39 mouse cellular contexts compared by ENCODE assay signal in the genomic region with DNA sequence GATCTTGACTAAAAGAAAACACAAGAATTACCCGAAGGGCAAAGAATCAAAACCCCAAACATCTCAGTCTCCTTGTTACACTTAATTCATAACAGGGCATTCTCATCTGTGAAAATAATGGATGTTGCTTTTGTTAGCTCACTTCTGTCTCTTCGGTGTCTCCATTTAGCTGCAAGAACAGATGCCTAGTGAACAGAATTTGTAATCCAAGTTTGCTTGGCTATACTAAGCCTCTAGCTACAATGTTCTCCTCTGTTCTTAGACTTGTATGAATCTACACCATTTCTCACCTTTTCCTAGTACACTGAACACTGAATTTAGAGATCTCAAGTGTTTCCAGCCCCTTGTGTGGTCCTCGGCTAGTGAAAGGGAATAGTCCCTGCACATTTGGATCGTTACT. TPM values are rescaled to one million over a fixed set of nuclear protein-coding genes. Genes with fewer than 3 reads are reported as not detected.
"Had no signal": no experiment of that assay in that cellular context is flagged by ENCODE, and none has a peak within 500 bp of the region (broad histone marks: within the 10 kb centered on the region; RNA-seq: fewer than 3 reads in every experiment).

No protein-coding gene starts in this region.

- H3K9me3 ChIP-seq: heart, embryonic 13.5 days; heart, embryonic 15.5 days; hindbrain, embryonic 10.5 days; hindbrain, embryonic 12.5 days; intestine, embryonic 15.5 days; limb, embryonic 10.5 days; limb, embryonic 12.5 days; liver, embryonic 13.5 days; liver, embryonic 15.5 days had no signal

- H3K4me3 ChIP-seq: heart, adult 2 months; heart, embryonic 13.5 days; heart, embryonic 15.5 days; hindbrain, embryonic 10.5 days; hindbrain, embryonic 12.5 days; intestine, embryonic 15.5 days; layer of hippocampus, adult 2 months; limb, embryonic 10.5 days; limb, embryonic 12.5 days; liver, embryonic 13.5 days; liver, embryonic 15.5 days had no signal

- H3K9ac ChIP-seq: heart, embryonic 13.5 days; heart, embryonic 15.5 days; hindbrain, embryonic 12.5 days; hindbrain, embryonic 14.5 days; intestine, embryonic 15.5 days; limb, embryonic 12.5 days; liver, embryonic 13.5 days; liver, embryonic 15.5 days; liver, postnatal 0 days had no signal

- H3K27me3 ChIP-seq: heart, embryonic 13.5 days; heart, embryonic 15.5 days; hindbrain, embryonic 12.5 days; intestine, embryonic 15.5 days; limb, embryonic 12.5 days; liver, embryonic 13.5 days; liver, embryonic 15.5 days had no signal

- ATAC-seq: hindbrain, embryonic 16.5 days; inflammation-experienced regulatory T-cells, adult 6 months; intestine, embryonic 15.5 days; intestine, postnatal 0 days; liver, postnatal 0 days had no signal

- DNase-seq: gastrocnemius, postnatal 14 days; gastrocnemius, postnatal 36 days; heart, adult 11 months; heart, adult 2 months; heart, postnatal 4 days; kidney, adult 18-20 months; kidney, adult 8-10 months; kidney, postnatal 10 days; kidney, postnatal 25 days; kidney, postnatal 4 days; liver; liver, embryonic 13.5 days; liver, postnatal 0 days had no signal

- H3K27ac ChIP-seq: heart, adult 2 months; heart, embryonic 13.5 days; heart, embryonic 15.5 days; hindbrain, embryonic 10.5 days; hindbrain, embryonic 12.5 days; hindbrain, embryonic 14.5 days; intestine, embryonic 15.5 days; layer of hippocampus, adult 2 months; limb, embryonic 10.5 days; limb, embryonic 12.5 days; liver, embryonic 13.5 days; liver, embryonic 15.5 days had no signal

- H3K4me1 ChIP-seq: heart, embryonic 13.5 days; heart, embryonic 15.5 days; hindbrain, embryonic 10.5 days; hindbrain, embryonic 12.5 days; intestine, embryonic 15.5 days; limb, embryonic 10.5 days; limb, embryonic 12.5 days; liver, embryonic 13.5 days; liver, embryonic 15.5 days had no signal

- H3K4me2 ChIP-seq: heart, embryonic 11.5 days; heart, embryonic 13.5 days; heart, embryonic 15.5 days; hindbrain, embryonic 12.5 days; hindbrain, embryonic 14.5 days; intestine, embryonic 15.5 days; limb, embryonic 12.5 days; liver, embryonic 11.5 days; liver, embryonic 13.5 days; liver, embryonic 15.5 days had no signal

- H3K36me3 ChIP-seq: heart, embryonic 13.5 days; heart, embryonic 15.5 days; hindbrain, embryonic 10.5 days; hindbrain, embryonic 12.5 days; intestine, embryonic 15.5 days; limb, embryonic 10.5 days; limb, embryonic 12.5 days; liver, embryonic 13.5 days; liver, embryonic 15.5 days had no signal

RNA-seq across cellular contexts. Expression of gene Plscr5, which starts 50.8 kb away (rescaled TPM):
- total RNA-seq: gastrocnemius, adult 18-20 months; gastrocnemius, adult 8-10 months; gastrocnemius, postnatal 14 days; gastrocnemius, postnatal 36 days; heart, adult 2 months; heart, postnatal 25 days; heart, postnatal 4 days; layer of hippocampus, adult 2 months; layer of hippocampus, postnatal 25 days; left cerebral cortex, adult 18-20 months; left cerebral cortex, postnatal 25 days had no signal
- polyA plus RNA-seq: gonadal fat pad, adult 2 months; heart, adult 2 months; heart, embryonic 11.5 days; heart, embryonic 13.5 days; heart, embryonic 15.5 days; heart, postnatal 0 days; hindbrain, embryonic 10.5 days; hindbrain, embryonic 12.5 days; inflammation-experienced regulatory T-cells, adult 6 months; intestine, embryonic 15.5 days; intestine, postnatal 0 days; kidney, embryonic 14.5 days; kidney, embryonic 16.5 days; limb, embryonic 10.5 days; limb, embryonic 12.5 days; limb, embryonic 14.5 days; liver, embryonic 11.5 days; liver, embryonic 13.5 days; liver, embryonic 15.5 days; liver, postnatal 0 days had no signal
